Mouse (Mus musculus): ENCODE measurements around the gene Eef1akmt3.
"Not testable (repeated sequence)": the region's sequence is repeated elsewhere in the genome, so short reads cannot be mapped to it uniquely, and the experiment has no call there.

Gene Eef1akmt3

GRCm38 (mm10) chr10:127070190-127071121, 29.1 kb upstream of the Eef1akmt3 start, which contains the start of gene Tspan31:
Gene Tspan31, minus strand, starts transcription at chr10:127070264.
- DNase-seq, result peak; percentile 97

GRCm38 (mm10) chr10:127069281-127070189, 28.2 kb upstream of the Eef1akmt3 start:
- DNase-seq, result no peak

GRCm38 (mm10) chr10:127068360-127069038, 27.2 kb upstream of the Eef1akmt3 start:
- no peak for DNase-seq

GRCm38 (mm10) chr10:127066519-127067018, 25.3 kb upstream of the Eef1akmt3 start:
- no peak for DNase-seq

- no peak for DNase-seq
These were observed 24.7 kb upstream of the Eef1akmt3 start for GRCm38 (mm10) chr10:127065981-127066380.

- no peak for DNase-seq
These were observed 22.9 kb upstream of the Eef1akmt3 start for GRCm38 (mm10) chr10:127063913-127064870.

- peak; percentile 99 for DNase-seq
These were observed 22.0 kb upstream of the Eef1akmt3 start, which contains the start of gene Cdk4 for GRCm38 (mm10) chr10:127063239-127063872. Gene Cdk4, plus strand, starts transcription at chr10:127063534.

GRCm38 (mm10) chr10:127062503-127062902, 21.2 kb upstream of the Eef1akmt3 start:
- no peak for DNase-seq

- DNase-seq, result not testable (repeated sequence)
These were observed 20.8 kb upstream of the Eef1akmt3 start for GRCm38 (mm10) chr10:127062101-127062500.

- DNase-seq, result no peak
These were observed 20.2 kb upstream of the Eef1akmt3 start for GRCm38 (mm10) chr10:127061513-127061912.

GRCm38 (mm10) chr10:127061085-127061484, 19.8 kb upstream of the Eef1akmt3 start:
- DNase-seq, result no peak

- peak; percentile 84 for DNase-seq
These were observed 18.9 kb upstream of the Eef1akmt3 start, which contains the start of gene March9 for GRCm38 (mm10) chr10:127059968-127060916. Gene March9, minus strand, starts transcription at chr10:127060184.

- DNase-seq, result no peak
These were observed 18.1 kb upstream of the Eef1akmt3 start for GRCm38 (mm10) chr10:127059174-127059967.

GRCm38 (mm10) chr10:127058708-127059107, 17.4 kb upstream of the Eef1akmt3 start:
- no peak for DNase-seq

- DNase-seq, result peak; percentile 78
These were observed 16.8 kb upstream of the Eef1akmt3 start for GRCm38 (mm10) chr10:127058161-127058560.

- DNase-seq, result no peak
These were observed 15.2 kb upstream of the Eef1akmt3 start for GRCm38 (mm10) chr10:127056490-127056889.

GRCm38 (mm10) chr10:127055406-127055805, 14.1 kb upstream of the Eef1akmt3 start:
- DNase-seq, result no peak

GRCm38 (mm10) chr10:127054646-127055045, 13.3 kb upstream of the Eef1akmt3 start:
- no peak for DNase-seq

- DNase-seq, result no peak
These were observed 8.8 kb upstream of the Eef1akmt3 start for GRCm38 (mm10) chr10:127050119-127050474.

Measured in right cerebral cortex, adult 18-20 months (tissue).